Mouse (Mus musculus) frontal cortex, adult (tissue): ENCODE results near the gene Isyna1.

Experiments
- ATAC-seq: cut with Nextera tagmentation; 2 replicates; pipeline ENCODE4 v1.9.2; 2017; ENCODE audit warnings: mild to moderate bottlenecking, moderate library complexity, mixed read lengths; ENCODE audit not compliant: low TSS enrichment

Gene Isyna1

DNA sequence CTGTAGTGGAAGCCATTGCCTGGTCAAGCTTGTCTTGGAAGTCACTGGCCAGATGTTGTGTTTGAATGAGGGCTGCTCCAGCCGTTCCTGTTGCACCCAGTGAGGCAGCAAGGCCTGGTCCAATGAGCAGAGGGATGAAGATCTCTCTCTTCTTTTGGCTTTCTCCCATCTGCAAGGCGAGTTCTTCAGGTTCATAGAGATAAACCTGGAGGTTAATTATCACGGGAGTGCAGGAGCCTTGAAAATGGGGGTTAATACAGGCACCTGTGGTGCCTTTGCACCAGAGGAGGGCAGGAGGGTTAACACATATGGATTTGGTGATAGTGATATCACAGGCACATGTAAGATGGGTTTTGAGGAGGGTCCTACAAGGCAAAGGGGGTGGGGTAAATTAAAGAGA lies 28.0 kb downstream of the Isyna1 start:
- ATAC-seq, result no peak

DNA sequence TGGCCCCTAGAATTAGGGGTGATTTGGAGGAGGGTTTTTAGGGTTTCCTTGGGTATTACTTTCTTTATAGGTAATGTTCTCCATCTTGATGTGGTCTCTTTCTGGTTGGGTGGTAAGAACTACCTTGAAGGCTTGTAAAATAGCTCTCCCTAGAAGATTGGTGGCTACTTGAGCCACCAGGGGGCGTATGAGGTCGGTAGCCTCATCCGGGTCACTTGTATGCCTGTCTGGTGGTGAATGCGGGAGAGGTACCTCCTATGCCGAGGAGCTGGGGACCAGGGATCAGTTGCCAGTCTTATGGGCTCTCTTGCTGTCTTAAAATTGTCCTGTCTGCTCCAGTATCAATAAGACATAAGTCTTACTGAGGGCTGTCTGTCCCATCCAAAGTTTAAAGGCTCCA lies 30.9 kb downstream of the Isyna1 start:
- no peak for ATAC-seq

DNA sequence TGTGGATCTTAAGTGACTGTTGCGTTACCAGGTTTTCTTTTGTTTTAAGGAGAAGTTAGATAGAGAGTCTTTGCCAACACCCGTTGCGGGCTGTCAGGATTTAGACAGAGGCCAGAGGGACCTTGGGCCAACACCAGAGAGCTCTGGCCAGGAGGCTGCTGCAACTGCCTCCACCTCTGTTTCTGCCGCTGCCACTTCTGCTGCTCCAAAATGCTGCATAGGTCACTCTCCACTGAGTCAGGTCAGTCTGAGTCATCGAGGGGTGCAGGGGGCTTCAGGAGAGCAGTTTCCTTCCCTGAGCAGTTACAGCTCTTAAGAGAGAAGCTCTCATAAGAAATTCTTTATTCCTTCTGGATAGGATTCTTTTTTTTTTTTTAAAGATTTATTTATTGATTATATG lies 32.9 kb downstream of the Isyna1 start:
- ATAC-seq, result no peak

DNA sequence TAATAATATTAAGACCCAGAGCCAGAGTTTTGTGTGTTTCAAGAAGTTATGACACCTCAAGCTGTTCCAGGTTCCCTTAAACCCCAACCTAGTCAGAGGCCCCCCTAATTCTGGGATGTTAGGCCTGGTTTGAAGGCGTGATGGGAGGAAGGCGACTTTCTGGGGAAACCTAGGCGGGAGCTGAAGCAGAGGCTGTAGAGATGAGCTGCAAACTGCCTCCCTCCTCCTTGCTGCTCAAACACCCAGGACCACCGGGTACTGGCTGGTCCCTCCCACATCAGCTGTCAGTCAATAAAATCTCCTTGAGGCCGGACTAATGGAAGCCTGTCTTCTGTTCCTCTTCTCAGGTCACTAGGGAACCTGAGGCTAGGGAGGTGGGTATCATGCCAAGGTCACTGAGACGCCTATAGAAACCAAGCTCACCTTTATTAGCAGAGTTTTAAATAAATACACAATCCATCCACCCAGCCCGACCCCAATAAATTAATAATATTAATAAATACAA lies 34.9 kb downstream of the Isyna1 start:
- no peak for ATAC-seq

DNA sequence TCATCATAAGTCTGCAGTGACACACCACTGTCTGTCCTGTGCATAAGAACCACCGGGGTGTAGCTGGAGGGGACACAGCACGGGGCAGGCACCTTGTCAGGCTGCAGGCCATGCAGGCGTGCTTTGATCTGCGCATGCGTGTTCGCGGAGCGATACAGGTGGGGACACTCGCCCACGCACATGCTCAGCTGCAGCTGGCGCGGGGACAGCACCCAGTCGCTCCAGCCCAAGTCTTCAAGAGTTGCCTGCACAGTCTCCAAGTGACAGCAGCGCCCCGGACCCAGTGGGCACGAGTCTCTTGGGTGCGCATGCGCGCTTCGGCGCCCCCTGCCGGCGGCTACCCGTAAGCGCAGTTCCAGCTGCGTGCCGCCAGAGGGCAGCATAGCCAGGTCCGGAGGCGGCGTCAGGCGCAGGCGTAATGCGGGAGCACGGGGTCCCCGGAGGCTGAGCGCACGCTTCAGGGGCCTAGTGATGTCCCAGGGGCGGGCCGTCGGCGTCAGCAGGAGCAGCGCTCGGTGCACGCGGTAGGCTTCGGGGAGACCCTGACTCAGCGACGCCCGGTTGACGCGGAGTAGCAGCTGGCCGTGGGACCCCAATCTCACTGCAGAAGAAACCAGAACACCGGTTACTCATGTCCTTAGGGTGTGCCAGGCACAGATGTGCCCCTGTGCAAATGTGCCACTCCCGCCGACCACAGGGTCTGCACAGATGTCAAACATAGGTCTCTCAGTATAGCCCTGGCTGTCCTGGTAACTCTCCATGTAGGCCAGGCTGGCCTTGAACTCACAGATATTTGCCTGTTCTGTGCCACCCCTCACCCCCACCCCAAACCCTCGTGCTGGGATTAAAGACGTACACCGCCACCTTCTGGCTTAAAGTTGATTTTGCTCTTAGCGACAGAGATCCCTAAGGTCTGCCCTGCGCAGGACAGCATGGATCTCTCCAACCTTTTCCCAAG lies 35.7 kb downstream of the Isyna1 start:
- peak; percentile 81 for ATAC-seq

DNA sequence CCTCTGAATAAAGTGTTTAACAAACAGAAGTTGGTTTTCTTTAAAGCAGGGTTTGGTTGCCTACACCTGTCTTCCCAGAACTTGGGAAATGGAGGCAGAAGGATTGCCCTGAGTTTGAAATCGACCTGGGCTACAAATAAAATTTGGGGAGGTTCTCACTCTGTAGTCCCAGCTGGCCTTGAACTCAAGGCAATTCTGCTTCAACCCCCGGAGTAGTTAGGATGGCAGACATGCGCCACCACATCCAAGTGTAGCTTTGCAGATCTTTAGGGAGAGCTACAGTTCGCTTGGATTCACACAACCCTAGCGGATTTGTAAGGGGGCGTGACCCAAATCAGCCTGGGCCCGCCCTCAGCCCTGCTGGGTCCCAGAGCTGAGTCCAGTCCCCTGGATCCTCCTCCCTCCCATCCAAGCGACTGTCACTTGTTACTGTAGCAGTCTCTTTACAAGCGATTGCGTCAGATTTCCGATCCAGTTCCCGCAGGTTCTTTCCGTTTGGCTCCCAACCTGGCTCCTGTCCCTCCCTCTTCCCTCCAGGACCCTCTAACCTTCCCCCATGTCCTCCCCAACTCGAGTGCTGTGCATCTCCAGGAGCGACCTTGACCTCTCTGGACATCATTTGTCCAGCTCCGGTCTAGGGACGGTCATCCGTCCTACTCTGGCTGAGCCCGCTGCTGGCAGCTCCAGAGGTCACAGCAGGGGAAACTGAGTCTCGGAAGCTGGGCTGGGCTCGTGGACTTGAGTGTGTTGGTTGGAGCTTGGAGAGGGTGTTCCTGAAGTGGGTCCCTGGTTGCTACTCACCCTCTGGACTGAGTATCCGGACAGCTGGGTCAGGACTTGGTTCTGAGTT lies 36.6 kb downstream of the Isyna1 start:
- ATAC-seq, result no peak

DNA sequence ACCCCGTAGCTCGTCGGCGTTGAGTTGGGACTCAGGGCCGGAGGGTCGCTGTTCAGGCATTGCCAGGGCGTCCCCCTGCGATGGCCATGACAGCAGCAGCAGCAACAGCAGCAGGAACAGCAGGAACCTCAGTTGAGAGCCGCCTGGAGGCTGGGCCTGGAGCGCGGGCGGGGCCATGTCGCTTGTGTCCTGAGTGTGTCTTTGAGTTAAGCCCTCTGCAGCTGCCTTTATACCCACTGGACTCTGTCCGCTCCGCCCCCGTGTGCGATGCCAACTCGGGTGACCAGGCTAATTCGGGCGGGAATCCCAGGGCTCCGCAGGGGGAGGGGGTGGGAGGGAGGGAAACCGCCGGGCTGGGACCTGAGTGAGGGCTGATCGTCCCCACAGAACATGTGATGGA lies 37.3 kb downstream of the Isyna1 start:
- ATAC-seq, result no peak

DNA sequence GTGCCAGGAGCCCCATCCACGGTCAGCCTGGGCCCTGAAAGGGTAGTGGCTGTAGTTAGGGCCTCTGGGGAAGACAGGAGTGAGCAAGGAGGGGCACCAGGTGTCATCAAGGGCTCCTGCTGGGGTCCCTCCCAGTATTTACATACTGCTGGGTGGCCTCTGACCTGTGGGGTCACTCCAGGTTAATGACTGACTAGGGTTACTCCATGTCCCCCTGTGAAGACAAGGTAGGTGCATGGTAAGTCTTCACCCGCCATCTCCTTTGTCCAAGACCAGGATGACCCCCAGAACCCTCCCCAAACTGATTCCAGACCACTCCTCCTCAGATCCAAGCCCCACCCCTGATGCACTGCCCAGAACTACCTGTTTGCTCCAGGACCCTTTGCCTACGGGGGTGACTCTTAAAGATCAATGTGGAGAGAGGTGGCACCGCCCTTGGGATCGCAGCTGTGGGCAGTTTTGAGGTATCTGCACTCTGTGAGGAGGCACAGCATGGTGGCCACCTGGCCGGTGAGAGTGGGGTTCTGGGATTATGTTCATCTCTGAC lies 38.2 kb downstream of the Isyna1 start, which contains the start of gene Gdf15:
Gdf15 (minus strand) TSS at position 111 of the 547 bp plus-strand sequence.
- no peak for ATAC-seq

DNA sequence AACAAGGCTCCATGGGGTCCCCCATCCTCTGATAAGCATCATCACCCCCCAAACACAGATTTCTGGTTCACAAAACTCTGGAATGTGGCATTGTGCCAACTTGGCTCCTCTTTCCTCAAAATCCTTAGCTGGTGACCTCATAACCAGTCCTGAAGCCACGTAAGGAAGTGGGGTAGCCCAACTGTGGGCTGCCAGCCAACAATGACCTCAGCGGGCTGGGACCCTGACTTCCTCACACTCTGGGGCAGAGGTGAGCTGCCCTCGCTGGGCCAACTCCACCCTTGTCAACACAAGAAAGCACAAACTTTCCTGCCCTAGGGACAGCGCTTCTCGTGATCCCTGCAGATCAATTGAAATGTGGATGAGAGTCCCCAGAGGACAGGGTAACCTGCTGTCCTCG lies 39.9 kb downstream of the Isyna1 start:
- no peak for ATAC-seq

DNA sequence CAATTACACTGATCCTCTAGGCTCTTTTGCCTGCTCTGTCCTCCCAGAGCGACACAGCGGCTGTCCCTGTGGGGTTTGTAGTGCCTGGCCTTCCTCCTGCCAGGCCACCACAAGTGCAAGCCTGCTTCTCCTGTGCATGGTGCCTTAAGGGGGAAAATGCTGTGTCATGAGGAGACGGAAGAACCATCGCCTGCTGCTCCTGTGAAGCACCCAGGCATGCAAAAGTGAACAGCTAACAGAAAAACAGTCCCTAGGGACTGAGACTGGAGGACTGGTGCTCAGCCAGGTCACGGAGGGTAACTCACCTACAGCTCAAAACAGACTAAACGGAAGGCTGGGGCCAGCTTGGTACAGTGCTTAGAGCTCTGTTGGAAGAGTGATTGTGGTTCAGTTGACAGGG lies 41.4 kb downstream of the Isyna1 start:
- no peak for ATAC-seq

DNA sequence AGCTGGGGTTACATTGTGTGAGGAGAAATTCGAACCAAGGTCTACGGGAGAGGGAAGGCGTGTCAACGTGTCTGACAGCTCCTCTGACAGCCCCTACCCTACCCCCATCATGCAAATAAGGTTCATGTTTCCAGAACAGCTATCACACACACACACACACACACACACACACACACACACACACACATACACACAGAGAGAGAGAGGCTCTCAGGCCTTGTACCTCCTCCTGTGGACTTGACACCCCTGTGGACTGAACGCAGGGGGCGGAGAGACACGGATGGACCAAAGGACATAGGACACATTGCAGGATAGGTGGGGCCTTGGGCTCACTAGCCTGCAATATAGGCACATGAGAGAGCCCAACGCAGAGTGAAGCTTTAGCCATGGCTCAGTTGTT lies 42.7 kb downstream of the Isyna1 start:
- no peak for ATAC-seq

DNA sequence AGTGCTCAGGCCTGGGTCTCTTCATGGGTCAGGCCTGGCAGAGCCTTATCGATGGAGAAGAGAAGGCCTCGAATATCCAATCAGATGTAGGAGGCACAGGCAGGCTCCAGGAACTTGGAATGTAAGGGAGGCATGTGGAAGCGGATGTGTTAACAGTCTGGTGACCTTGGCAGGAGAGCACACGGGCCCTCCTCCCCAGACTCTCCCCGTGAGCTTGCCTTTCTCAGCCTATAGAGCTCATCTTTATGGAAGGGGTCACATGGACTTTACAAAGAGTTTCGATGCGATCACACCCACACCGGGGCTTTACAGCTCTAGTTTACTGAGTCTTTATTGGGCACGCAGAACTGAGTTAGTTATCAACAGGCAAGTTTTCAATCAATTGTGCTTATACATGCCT lies 44.6 kb downstream of the Isyna1 start:
- ATAC-seq, result no peak

DNA sequence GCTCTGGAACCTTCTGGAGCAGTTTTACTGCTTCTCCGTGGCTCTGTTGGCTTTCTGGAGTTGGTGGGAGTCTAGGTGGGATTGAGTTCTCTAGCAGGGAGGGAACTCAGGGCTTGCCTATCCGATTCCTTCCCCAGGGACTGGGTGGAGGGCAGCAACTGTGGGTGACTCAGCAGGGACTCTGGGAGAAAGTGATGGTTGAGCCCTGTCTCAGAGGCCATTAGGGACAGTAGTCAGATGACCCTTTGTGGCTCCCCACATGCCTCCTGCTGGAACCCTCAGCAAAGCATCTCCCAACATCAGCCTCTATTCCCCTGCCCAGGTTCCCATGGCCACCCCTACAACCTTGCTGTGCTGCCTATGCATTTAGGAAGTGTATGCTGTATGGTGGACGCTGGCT lies 48.8 kb downstream of the Isyna1 start:
- ATAC-seq, result no peak

DNA sequence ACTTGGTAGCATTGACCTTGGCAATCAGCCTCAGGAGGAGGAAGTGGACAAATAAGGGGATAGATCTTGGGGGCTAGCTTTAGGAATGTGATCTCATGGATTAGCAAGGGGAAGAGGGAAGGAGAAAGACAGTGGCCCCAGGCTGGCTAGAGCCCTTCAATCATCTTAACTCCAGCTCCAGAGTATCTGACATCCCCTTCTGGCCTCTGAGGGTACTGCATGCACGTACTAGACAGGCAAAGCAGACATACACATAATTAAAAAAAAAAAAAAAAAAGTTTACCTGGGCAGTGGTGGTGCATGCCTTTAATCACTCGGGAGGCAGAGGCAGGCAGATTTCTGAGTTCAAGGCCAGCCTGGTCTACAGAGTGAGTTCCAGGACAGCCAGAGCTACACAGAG lies 49.9 kb downstream of the Isyna1 start:
- ATAC-seq, result no peak

DNA sequence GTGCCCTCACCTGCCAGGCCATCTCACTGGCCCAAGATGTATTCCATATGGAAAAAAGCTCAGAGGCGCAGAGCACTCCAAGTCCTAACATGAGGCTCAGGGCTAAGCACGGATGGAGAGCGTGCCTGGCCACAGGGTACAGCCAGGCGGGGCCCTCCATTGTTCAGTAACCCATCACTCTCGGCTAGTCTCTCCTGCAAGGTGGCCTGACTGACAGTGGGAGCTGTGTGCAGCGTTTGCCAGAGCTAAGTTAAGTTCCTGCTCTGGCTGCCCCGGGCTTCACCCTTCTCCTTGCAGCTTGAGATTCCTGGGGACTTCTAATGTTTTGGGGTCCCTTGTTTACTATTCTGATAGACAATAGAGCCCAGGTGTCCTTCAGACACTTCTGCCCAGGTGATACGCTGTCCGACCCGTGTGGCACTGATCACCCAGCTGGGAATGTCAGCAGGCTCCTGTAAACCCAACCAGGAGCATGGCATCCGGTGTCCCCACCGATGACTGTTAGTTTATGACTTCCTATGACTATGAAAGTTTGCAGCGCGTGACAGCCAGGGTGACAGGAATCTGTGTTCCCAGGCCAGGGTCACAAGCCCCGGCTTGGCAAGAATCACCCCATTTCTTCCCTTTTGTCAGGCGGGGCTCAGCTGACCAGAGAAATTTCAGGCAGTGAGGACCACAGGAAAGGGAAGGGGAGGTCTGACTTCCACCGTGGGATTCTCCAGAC lies 51.5 kb downstream of the Isyna1 start:
- ATAC-seq, result no peak

DNA sequence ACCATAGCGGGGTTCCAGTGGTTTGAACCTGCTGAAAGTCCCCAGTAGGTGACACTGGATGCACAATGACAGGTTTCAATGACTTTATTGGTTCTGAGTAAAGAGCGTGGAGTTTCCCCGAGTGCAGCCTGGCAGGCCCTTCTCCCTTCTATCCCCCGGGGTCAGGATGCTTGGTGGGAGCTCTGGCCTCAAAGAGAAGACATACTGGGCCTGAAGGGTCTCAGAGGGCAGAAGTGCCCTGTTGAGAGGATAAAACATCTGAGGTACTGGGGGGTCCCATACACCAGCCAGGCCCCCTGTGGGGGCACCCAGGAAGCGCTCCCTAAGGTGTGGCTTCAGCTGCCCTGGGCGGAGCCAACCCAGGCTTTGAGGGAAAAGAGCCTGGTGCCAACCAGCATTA lies 52.2 kb downstream of the Isyna1 start:
- no peak for ATAC-seq

DNA sequence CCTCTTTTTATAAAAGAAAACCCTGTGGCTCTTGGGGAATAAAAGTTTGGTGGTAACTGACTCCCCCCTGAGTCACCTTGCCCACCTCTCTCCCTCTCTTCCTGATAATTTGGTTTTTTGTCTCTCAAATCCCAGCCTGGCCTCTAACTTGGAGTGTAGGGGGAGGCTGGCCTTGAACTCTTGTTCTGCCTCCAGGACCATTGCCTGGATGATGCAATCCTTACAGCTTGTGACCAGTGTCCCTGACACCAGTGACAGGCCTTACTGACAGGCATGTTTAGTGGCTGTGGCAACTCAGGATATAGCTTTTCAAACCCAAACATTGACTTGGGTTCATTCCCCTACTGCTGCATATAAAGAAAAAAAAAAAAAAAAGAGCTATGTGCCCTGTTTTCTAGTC lies 52.6 kb downstream of the Isyna1 start:
- no peak for ATAC-seq
